Mouse (Mus musculus): ENCODE results near the gene Pip4p1. TPM values are rescaled to one million over a fixed set of nuclear protein-coding genes. Genes with fewer than 3 reads are reported as not detected.

The Pip4p1 gene
- polyA plus RNA-seq, 1 experiment = 95.5 TPM

- TF ChIP-seq EP300 (IDR thresholded peaks at IDR 0.05; ENCODE audit: insufficient read depth, low read depth, low read length) = no peak
- Histone ChIP-seq H3K9me3 (replicated peaks; ENCODE audit: control insufficient read depth, insufficient read depth, low read length, poor library complexity, severe bottlenecking) (no peaks in the 10 kb centered on the region), H3K4me1 (ENCODE audit: control insufficient read depth, insufficient read depth, low read length) (no peaks in the 10 kb centered on the region), H3K36me3 (ENCODE audit: control insufficient read depth, insufficient read depth, low read length, poor library complexity, severe bottlenecking) (peaks cover 5% of the 10 kb centered on the region), H3K9ac (ENCODE audit: low read depth, poor library complexity, severe bottlenecking) (peak overlapping the region; percentile 49; the same call in 1 of the 2 replicates), H3K27ac (ENCODE audit: insufficient read depth, low read length) (peak overlapping the region; percentile 59), H3K4me3 (ENCODE audit: low read depth, low read length) (peak overlapping the region; percentile 40), H3K27me3 (ENCODE audit: control insufficient read depth, insufficient read depth, low read length, poor library complexity, severe bottlenecking) (no peaks in the 10 kb centered on the region)
Measured at GRCm38 (mm10) chr14:50938119-50938908, 7.7 kb upstream of the Pip4p1 start.

GRCm38 (mm10) chr14:50936649-50937048 lies 6.0 kb upstream of the Pip4p1 start:
- H3K27ac ChIP-seq (ENCODE audit: insufficient read depth, low read length) = no peak overlapping the region
- H3K27me3 ChIP-seq (ENCODE audit: control insufficient read depth, insufficient read depth, low read length, poor library complexity, severe bottlenecking) = no peaks in the 10 kb centered on the region
- peaks cover 5% of the 10 kb centered on the region for H3K36me3 ChIP-seq (ENCODE audit: control insufficient read depth, insufficient read depth, low read length, poor library complexity, severe bottlenecking)
- TF ChIP-seq POLR2A (IDR thresholded peaks at IDR 0.05; ENCODE audit: insufficient read depth, low read length) = no peak
- no peak for TF ChIP-seq CTCF (IDR thresholded peaks at IDR 0.05; ENCODE audit: low read depth, low read length)
- TF ChIP-seq EP300 (IDR thresholded peaks at IDR 0.05; ENCODE audit: insufficient read depth, low read depth, low read length) = no peak
- H3K9ac ChIP-seq (ENCODE audit: low read depth, poor library complexity, severe bottlenecking) = no peak overlapping the region
- no peaks in the 10 kb centered on the region for H3K4me1 ChIP-seq (ENCODE audit: control insufficient read depth, insufficient read depth, low read length)
- no peaks in the 10 kb centered on the region for H3K9me3 ChIP-seq (replicated peaks; ENCODE audit: control insufficient read depth, insufficient read depth, low read length, poor library complexity, severe bottlenecking)
- no peak overlapping the region for H3K4me3 ChIP-seq (ENCODE audit: low read depth, low read length)

- H3K36me3 ChIP-seq (ENCODE audit: control insufficient read depth, insufficient read depth, low read length, poor library complexity, severe bottlenecking) = peaks cover 33% of the 10 kb centered on the region
- H3K4me1 ChIP-seq (ENCODE audit: control insufficient read depth, insufficient read depth, low read length) = no peaks in the 10 kb centered on the region
- peak overlapping the region; percentile 90 for H3K27ac ChIP-seq (ENCODE audit: insufficient read depth, low read length)
- TF ChIP-seq POLR2A (IDR thresholded peaks at IDR 0.05; ENCODE audit: insufficient read depth, low read length) = no peak
- no peak for TF ChIP-seq CTCF (IDR thresholded peaks at IDR 0.05; ENCODE audit: low read depth, low read length)
- no peak for TF ChIP-seq EP300 (IDR thresholded peaks at IDR 0.05; ENCODE audit: insufficient read depth, low read depth, low read length)
- peak overlapping the region; percentile 85 for H3K4me3 ChIP-seq (ENCODE audit: low read depth, low read length)
- H3K9me3 ChIP-seq (replicated peaks; ENCODE audit: control insufficient read depth, insufficient read depth, low read length, poor library complexity, severe bottlenecking) = no peaks in the 10 kb centered on the region
- no peaks in the 10 kb centered on the region for H3K27me3 ChIP-seq (ENCODE audit: control insufficient read depth, insufficient read depth, low read length, poor library complexity, severe bottlenecking)
- peak overlapping the region; percentile 77 for H3K9ac ChIP-seq (ENCODE audit: low read depth, poor library complexity, severe bottlenecking)
Measured at GRCm38 (mm10) chr14:50931493-50932020, 901 bp upstream of the Pip4p1 start.

- H3K9me3 ChIP-seq (replicated peaks; ENCODE audit: control insufficient read depth, insufficient read depth, low read length, poor library complexity, severe bottlenecking) = no peaks in the 10 kb centered on the region
- no peaks in the 10 kb centered on the region for H3K4me1 ChIP-seq (ENCODE audit: control insufficient read depth, insufficient read depth, low read length)
- TF ChIP-seq CTCF (IDR thresholded peaks at IDR 0.05; ENCODE audit: low read depth, low read length) = no peak
- peak overlapping the region; percentile 73 for H3K9ac ChIP-seq (ENCODE audit: low read depth, poor library complexity, severe bottlenecking)
- peaks cover 38% of the 10 kb centered on the region for H3K36me3 ChIP-seq (ENCODE audit: control insufficient read depth, insufficient read depth, low read length, poor library complexity, severe bottlenecking)
- no peaks in the 10 kb centered on the region for H3K27me3 ChIP-seq (ENCODE audit: control insufficient read depth, insufficient read depth, low read length, poor library complexity, severe bottlenecking)
- peak overlapping the region; percentile 66 for H3K27ac ChIP-seq (ENCODE audit: insufficient read depth, low read length)
- H3K4me3 ChIP-seq (ENCODE audit: low read depth, low read length) = peak overlapping the region; percentile 70
Measured at GRCm38 (mm10) chr14:50930377-50930753, 291 bp downstream of the Pip4p1 start.

GRCm38 (mm10) chr14:50929951-50930350 lies 705 bp downstream of the Pip4p1 start:
- peak overlapping the region; percentile 66 for H3K27ac ChIP-seq (ENCODE audit: insufficient read depth, low read length)
- no peak for TF ChIP-seq CTCF (IDR thresholded peaks at IDR 0.05; ENCODE audit: low read depth, low read length)
- no peak for TF ChIP-seq POLR2A (IDR thresholded peaks at IDR 0.05; ENCODE audit: insufficient read depth, low read length)
- no peak for TF ChIP-seq EP300 (IDR thresholded peaks at IDR 0.05; ENCODE audit: insufficient read depth, low read depth, low read length)

GRCm38 (mm10) chr14:50927366-50927765 lies 3.3 kb downstream of the Pip4p1 start:
- H3K9ac ChIP-seq (ENCODE audit: low read depth, poor library complexity, severe bottlenecking) = no peak overlapping the region
- TF ChIP-seq EP300 (IDR thresholded peaks at IDR 0.05; ENCODE audit: insufficient read depth, low read depth, low read length) (no peak), CTCF (IDR thresholded peaks at IDR 0.05; ENCODE audit: low read depth, low read length) (no peak)
- no peak overlapping the region for H3K4me3 ChIP-seq (ENCODE audit: low read depth, low read length)
- no peaks in the 10 kb centered on the region for H3K27me3 ChIP-seq (ENCODE audit: control insufficient read depth, insufficient read depth, low read length, poor library complexity, severe bottlenecking)
- no peaks in the 10 kb centered on the region for H3K9me3 ChIP-seq (replicated peaks; ENCODE audit: control insufficient read depth, insufficient read depth, low read length, poor library complexity, severe bottlenecking)
- H3K4me1 ChIP-seq (ENCODE audit: control insufficient read depth, insufficient read depth, low read length) = no peaks in the 10 kb centered on the region
- H3K36me3 ChIP-seq (ENCODE audit: control insufficient read depth, insufficient read depth, low read length, poor library complexity, severe bottlenecking) = peaks cover 38% of the 10 kb centered on the region
- H3K27ac ChIP-seq (ENCODE audit: insufficient read depth, low read length) = peak overlapping the region; percentile 12; the same call in 1 of the 2 replicates

More at GRCm38 (mm10) chr14:50929951-50930350, 705 bp downstream of the Pip4p1 start:
- peaks cover 38% of the 10 kb centered on the region for H3K36me3 ChIP-seq (ENCODE audit: control insufficient read depth, insufficient read depth, low read length, poor library complexity, severe bottlenecking)
- H3K4me3 ChIP-seq (ENCODE audit: low read depth, low read length) = peak overlapping the region; percentile 70
- H3K27me3 ChIP-seq (ENCODE audit: control insufficient read depth, insufficient read depth, low read length, poor library complexity, severe bottlenecking) = no peaks in the 10 kb centered on the region
- H3K9me3 ChIP-seq (replicated peaks; ENCODE audit: control insufficient read depth, insufficient read depth, low read length, poor library complexity, severe bottlenecking) = no peaks in the 10 kb centered on the region
- H3K4me1 ChIP-seq (ENCODE audit: control insufficient read depth, insufficient read depth, low read length) = no peaks in the 10 kb centered on the region
- peak overlapping the region; percentile 73 for H3K9ac ChIP-seq (ENCODE audit: low read depth, poor library complexity, severe bottlenecking)
